Mouse (Mus musculus): ENCODE measurements around the gene Uimc1.

The Uimc1 gene

DNA sequence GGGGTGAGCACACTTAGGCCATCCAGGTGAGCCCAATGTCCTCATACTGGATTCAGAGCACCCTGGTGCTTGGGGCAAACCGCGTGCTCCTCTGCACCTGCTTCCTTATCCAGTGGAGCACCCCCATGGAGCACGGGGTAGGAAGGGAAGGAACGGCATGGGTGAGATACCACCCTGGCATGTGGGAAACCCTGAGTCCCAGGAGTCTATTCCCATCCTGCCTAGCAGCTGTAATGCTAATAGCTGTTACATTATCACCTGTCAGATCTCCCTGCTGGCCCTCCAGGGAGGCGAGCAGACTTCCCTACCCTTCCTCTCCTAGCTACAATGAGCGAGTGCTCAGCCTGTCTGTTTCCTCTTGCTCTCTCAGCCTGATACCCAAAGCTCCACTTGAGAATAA lies 104.9 kb downstream of the Uimc1 start:
- DNase-seq (ENCODE audit: low read depth, low spot score): no peak

GRCm38 (mm10) chr13:54994576-54994975 lies 105.5 kb downstream of the Uimc1 start:
- peak; percentile 70 for DNase-seq (ENCODE audit: low read depth, low spot score)

- no peak for DNase-seq (ENCODE audit: low read depth, low spot score)
Observed at GRCm38 (mm10) chr13:54992215-54992614, 107.9 kb downstream of the Uimc1 start.

GRCm38 (mm10) chr13:54988181-54988760 lies 111.8 kb downstream of the Uimc1 start:
- DNase-seq (ENCODE audit: low read depth, low spot score): no peak

DNA sequence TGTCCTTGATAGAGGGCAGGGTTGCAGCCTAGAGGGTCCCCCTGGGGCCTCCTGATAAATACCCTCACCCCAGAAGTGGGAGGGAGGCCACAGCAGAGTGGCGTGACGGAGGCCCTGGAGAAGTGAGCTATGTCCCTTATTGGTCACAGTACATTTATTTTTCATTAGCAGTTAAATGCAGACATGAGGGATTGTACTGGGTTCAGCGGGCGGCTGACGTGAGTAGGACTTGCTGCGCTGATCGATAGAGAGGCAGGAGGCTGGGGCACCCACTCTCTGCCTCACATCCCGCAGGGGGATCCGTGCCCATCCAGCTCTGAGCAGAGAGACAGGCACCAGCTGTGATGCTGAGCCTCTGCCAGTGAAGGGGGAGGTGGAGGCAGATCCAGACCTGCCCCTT lies 112.7 kb downstream of the Uimc1 start:
- DNase-seq (ENCODE audit: low read depth, low spot score): peak; percentile 41

- no peak for DNase-seq (ENCODE audit: low read depth, low spot score)
Observed at GRCm38 (mm10) chr13:54983614-54984013, 116.5 kb downstream of the Uimc1 start.

DNA sequence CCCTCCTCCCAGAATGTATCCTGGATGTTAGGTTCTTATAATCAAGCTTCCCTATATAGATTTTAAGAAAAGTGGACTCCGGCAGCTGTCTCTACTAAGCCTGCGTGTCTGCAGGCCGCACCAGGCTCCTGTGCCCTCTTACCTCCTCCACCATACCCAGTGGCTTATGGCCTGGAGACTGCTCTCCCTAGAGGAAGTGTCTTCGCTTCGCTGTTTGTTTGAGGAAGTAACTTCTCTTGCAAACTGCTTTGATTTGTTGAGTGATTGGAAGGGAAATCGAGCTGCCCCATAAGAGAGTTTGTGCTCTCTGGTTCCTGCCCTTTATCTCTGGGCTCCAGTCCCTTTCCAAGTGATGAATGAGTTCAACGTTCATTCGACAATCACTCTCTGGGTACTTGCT lies 117.1 kb downstream of the Uimc1 start:
- no peak for DNase-seq (ENCODE audit: low read depth, low spot score)

- DNase-seq (ENCODE audit: low read depth, low spot score): no peak
Observed at GRCm38 (mm10) chr13:54980957-54981356, 119.1 kb downstream of the Uimc1 start.

DNA sequence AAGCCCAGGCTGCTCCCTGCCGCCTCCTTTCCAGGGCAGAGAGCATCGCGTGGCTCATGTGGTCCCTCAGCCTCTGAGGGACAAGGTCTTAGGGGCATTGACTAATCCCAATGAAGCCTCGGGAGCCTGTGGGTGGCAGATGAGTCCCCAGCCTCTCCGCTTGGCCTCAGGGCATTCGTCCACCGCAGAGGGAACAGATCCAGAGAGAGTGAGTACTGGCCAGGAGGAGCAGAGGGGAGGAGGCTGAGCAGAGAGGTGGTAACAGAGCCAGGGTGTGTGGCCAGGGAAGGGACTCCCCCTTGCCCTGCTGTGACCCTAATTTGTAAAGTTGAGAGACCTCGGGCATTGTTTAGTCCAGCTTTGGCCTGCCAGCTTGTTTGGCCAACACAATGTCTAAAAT lies 121.3 kb downstream of the Uimc1 start:
- DNase-seq (ENCODE audit: low read depth, low spot score): no peak

All from mesoderm, embryonic 11.5 days (tissue).